Mouse (Mus musculus): ENCODE data around the gene Ushbp1. TPM values are rescaled to one million over a fixed set of nuclear protein-coding genes. Genes with fewer than 3 reads are reported as not detected.

Gene Ushbp1
- polyA plus RNA-seq, 1 experiment from 2014 or later, result 20.6 TPM

Other genes starting within 250 kb of the Ushbp1 start
- gene Myo9b, start 123.1 kb downstream of the Ushbp1 start, polyA plus RNA-seq (2015; fragmentation: Nextera tagmentation; extraction: Ambion mirVana), result 12.6 and 16.6 TPM in 2 replicates
- 125 and 130 TPM in 2 replicates for gene Haus8, start 122.9 kb downstream of the Ushbp1 start, polyA plus RNA-seq (2015; fragmentation: Nextera tagmentation; extraction: Ambion mirVana)
- 77.2 and 82.0 TPM in 2 replicates for gene Use1, start 29.0 kb downstream of the Ushbp1 start, polyA plus RNA-seq (2015; fragmentation: Nextera tagmentation; extraction: Ambion mirVana)
- 5.7 and 6.2 TPM in 2 replicates for gene Ocel1, start 24.5 kb downstream of the Ushbp1 start, polyA plus RNA-seq (2015; fragmentation: Nextera tagmentation; extraction: Ambion mirVana)
- 38.1 and 43.0 TPM in 2 replicates for gene Nr2f6, start 13.8 kb downstream of the Ushbp1 start, polyA plus RNA-seq (2015; fragmentation: Nextera tagmentation; extraction: Ambion mirVana)
- gene Babam1, start 1.1 kb upstream of the Ushbp1 start, polyA plus RNA-seq (2015; fragmentation: Nextera tagmentation; extraction: Ambion mirVana), result 86.4 and 88.8 TPM in 2 replicates
- gene Ankle1, start 10.2 kb upstream of the Ushbp1 start, polyA plus RNA-seq (2015; fragmentation: Nextera tagmentation; extraction: Ambion mirVana), result 32.9 and 33.8 TPM in 2 replicates
- 41.7 and 48.7 TPM in 2 replicates for gene Abhd8, start 67.9 kb upstream of the Ushbp1 start, polyA plus RNA-seq (2015; fragmentation: Nextera tagmentation; extraction: Ambion mirVana)
- gene Mrpl34, start 69.2 kb upstream of the Ushbp1 start, polyA plus RNA-seq (2015; fragmentation: Nextera tagmentation; extraction: Ambion mirVana), result 175 and 192 TPM in 2 replicates
- gene Dda1, start 73.4 kb upstream of the Ushbp1 start, polyA plus RNA-seq (2015; fragmentation: Nextera tagmentation; extraction: Ambion mirVana), result 78.2 and 83.7 TPM in 2 replicates
- gene Ano8, start 90.2 kb upstream of the Ushbp1 start, polyA plus RNA-seq (2015; fragmentation: Nextera tagmentation; extraction: Ambion mirVana), result 0.37 and 0.76 TPM in 2 replicates
- 12.3 and 12.5 TPM in 2 replicates for gene Gtpbp3, start 92.3 kb upstream of the Ushbp1 start, polyA plus RNA-seq (2015; fragmentation: Nextera tagmentation; extraction: Ambion mirVana)
- gene Plvap, start 116.0 kb upstream of the Ushbp1 start, polyA plus RNA-seq (2015; fragmentation: Nextera tagmentation; extraction: Ambion mirVana), result 86.4 and 106 TPM in 2 replicates
- gene Ccdc194, start 129.9 kb upstream of the Ushbp1 start, polyA plus RNA-seq (2015; fragmentation: Nextera tagmentation; extraction: Ambion mirVana), result 0.29 and 0.54 TPM in 2 replicates
- gene Bst2, start 141.7 kb upstream of the Ushbp1 start, polyA plus RNA-seq (2015; fragmentation: Nextera tagmentation; extraction: Ambion mirVana), result 36.6 and 46.5 TPM in 2 replicates
- gene Mvb12a, start 147.1 kb upstream of the Ushbp1 start, polyA plus RNA-seq (2015; fragmentation: Nextera tagmentation; extraction: Ambion mirVana), result 60.3 and 65.8 TPM in 2 replicates
- 0.99 and 1.4 TPM in 2 replicates for gene Tmem221, start 163.1 kb upstream of the Ushbp1 start, polyA plus RNA-seq (2015; fragmentation: Nextera tagmentation; extraction: Ambion mirVana)
- 0.06 and 0.18 TPM in 2 replicates for gene Nxnl1, start 170.8 kb upstream of the Ushbp1 start, polyA plus RNA-seq (2015; fragmentation: Nextera tagmentation; extraction: Ambion mirVana)
- gene Slc27a1, start 173.1 kb upstream of the Ushbp1 start, polyA plus RNA-seq (2015; fragmentation: Nextera tagmentation; extraction: Ambion mirVana), result 25.1 and 26.2 TPM in 2 replicates
- gene Pgls, start 196.4 kb upstream of the Ushbp1 start, polyA plus RNA-seq (2015; fragmentation: Nextera tagmentation; extraction: Ambion mirVana), result 188 and 205 TPM in 2 replicates
- 3.9 and 4.4 TPM in 2 replicates for gene Fam129c, start 201.8 kb upstream of the Ushbp1 start, polyA plus RNA-seq (2015; fragmentation: Nextera tagmentation; extraction: Ambion mirVana)
- 54.4 and 56.0 TPM in 2 replicates for gene Colgalt1, start 215.2 kb upstream of the Ushbp1 start, polyA plus RNA-seq (2015; fragmentation: Nextera tagmentation; extraction: Ambion mirVana)